Mouse (Mus musculus): ENCODE results near the gene Mdfi.

- TF ChIP-seq CTCF (IDR thresholded peaks at IDR 0.05; ENCODE audit: extremely low read depth, insufficient read depth, low read length): no peak
- TF ChIP-seq POLR2A (IDR thresholded peaks at IDR 0.05; ENCODE audit: extremely low read depth, insufficient read depth, low read length): no peak
These were observed 46.8 kb upstream of the Mdfi start for GRCm38 (mm10) chr17:47881330-47881729.

Data from cortical plate, adult 2 months (tissue).